Mouse (Mus musculus) ES-E14 (cell line): ENCODE measurements around the gene Olfr1410.

Source experiments
- HCFC1 ChIP-seq: IDR thresholded peaks from 2 replicates; pipeline ENCODE4 v1.6.1; 2012; ENCODE audit warnings: low read length, inconsistent platforms, borderline replicate concordance; ENCODE audit not compliant: insufficient read depth
- MAFK ChIP-seq: IDR thresholded peaks from 2 replicates; pipeline ENCODE4 v1.6.1; 2014; ENCODE audit warnings: mild to moderate bottlenecking, low read depth, low read length, inconsistent platforms; ENCODE audit not compliant: insufficient read depth
- ZC3H11A ChIP-seq: IDR thresholded peaks from 2 replicates; pipeline ENCODE4 v1.6.1; 2012; ENCODE audit warnings: low read depth, mild to moderate bottlenecking, inconsistent platforms, low read length, borderline replicate concordance

DNA sequence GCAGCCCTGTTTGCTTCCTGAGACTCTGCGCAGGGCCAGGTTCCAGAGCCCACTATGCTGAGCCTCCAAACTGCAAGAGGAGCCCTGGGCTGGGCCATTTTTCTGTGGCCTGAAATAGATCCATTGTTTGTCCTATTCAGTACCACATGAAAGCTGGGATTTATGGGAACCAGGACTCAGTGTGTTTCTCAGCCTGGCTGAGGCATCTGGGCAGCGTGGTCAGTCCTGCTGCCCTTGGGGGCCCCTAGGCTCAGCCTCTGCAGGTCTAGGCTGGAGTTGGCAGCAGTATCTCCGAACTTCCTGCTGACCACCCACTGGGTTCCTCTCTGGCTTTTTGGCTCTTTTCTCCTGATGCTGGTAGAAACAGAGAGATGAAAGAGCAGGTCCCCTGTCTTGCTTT lies 45.9 kb downstream of the Olfr1410 start:
- no peak for TF ChIP-seq MAFK
- no peak for TF ChIP-seq ZC3H11A
- no peak for TF ChIP-seq HCFC1
